Mouse (Mus musculus) left cerebral cortex, adult 2 months (tissue): Measurements from ENCODE around the gene Atp6v1f. TPM values are rescaled to one million over a fixed set of nuclear protein-coding genes. Genes with fewer than 3 reads are reported as not detected.

Experiments
- DNase-seq, 2 experiments: peaks; one replicate each; pipeline ENCODE4 v3.0.0; 2021 to 2022; ENCODE audit warnings: low spot score in 2 of 2, mixed read lengths in 1 of 2; ENCODE audit errors: extremely low spot score in 1 of 2
- H3K27ac ChIP-seq: fragments of 200-600 bp; 2 replicates; pipeline ENCODE4 v1.8.1; 2022
- H3K4me3 ChIP-seq: fragments of 200-600 bp; 2 replicates; pipeline ENCODE4 v1.8.1; 2022
- CTCF ChIP-seq: fragments of 200-600 bp; IDR thresholded peaks from 2 replicates; pipeline ENCODE4 v1.8.1; 2022; ENCODE audit warnings: antibody characterized with exemption, mild to moderate bottlenecking, moderate library complexity
- intact Hi-C: fragments of 180-260 bp; cut with DNase I; formaldehyde crosslinking; loops from one replicate; pipeline ENCODE4 v1.15.1; 2025
- total RNA-seq, 2 experiments: library from RNA; stranded (reverse); gene quantifications; 2 replicates each; pipeline ENCODE4 v1.2.3; 2021

Gene Atp6v1f
- total RNA-seq, 2 experiments from 2014 or later, result 242 to 247 TPM

DNA sequence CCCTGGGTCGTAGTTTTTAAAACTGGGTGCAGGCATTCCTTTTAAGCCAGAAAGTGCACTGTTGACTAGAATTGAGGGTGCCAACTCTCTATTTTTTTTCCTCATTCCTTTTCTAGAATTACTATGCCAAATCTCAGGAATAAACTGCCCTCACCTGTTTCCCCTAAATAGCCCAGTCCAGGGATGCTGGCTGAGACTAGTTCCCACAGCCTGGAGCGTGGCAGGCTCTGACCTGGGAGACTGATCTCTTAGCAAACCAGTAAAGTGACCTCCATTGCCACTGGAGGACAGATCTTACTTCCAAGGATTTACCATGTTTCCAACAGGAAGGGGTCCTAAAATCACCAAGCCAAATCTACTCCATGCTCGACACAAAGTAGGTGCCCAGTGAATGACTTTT lies 1.3 kb downstream of the Atp6v1f start:
- H3K4me3 ChIP-seq, result peak overlapping the region; percentile 92

GRCm38 (mm10) chr6:29471137-29471536 lies 3.6 kb downstream of the Atp6v1f start, which contains the start of gene Atp6v1fnb:
Gene Atp6v1fnb (plus strand): TSS chr6:29471437.
- intact Hi-C loops, result no loop called here
- DNase-seq, result no peak
- no peak within 1 kb of the TSS for H3K27ac ChIP-seq
- H3K4me3 ChIP-seq, result no peak within 1 kb of the TSS
- TF ChIP-seq CTCF, result no peak

More for the DNA sequence above, 1.3 kb downstream of the Atp6v1f start:
- TF ChIP-seq CTCF, result no peak
- intact Hi-C loops, result no loop called here
- H3K27ac ChIP-seq, result no peak overlapping the region
- DNase-seq, result no peak

DNA sequence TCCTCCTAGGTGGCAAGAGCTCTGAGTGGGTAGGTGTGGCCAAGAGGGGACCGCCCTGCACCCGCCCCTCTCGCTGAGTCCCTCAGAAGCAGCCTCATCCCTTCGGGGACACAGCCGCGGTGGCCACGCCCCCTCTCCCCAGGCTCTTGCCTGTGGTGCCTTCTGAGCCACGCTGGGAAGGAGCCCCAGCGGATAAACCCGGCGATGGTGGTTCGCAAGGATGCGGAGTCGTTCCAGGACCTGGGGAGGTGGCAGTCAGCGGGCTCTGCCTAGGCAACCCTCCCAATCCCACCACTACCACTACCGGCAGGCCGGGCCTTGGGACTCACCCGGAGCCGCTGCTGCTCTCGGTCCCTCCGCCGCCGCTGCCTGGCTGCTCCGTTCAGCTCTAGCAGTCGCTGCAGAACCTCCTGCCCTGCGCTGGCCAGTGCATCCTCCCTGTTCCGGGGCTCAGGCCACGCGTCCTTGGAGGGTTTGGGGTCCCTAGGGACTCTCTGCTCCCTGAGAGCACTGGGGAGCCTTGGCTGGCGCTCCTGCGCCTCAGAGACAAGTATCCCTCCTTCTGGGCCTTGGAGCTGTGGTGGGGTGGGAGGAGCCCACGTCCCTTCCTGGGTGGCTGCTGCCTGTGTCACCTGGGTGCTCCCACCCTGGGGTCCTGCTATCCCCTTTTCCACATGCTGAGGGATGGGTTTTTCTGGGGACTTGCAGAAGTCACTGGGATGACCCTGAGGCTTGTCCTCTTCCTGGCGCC lies 6.6 kb downstream of the Atp6v1f start:
- intact Hi-C loops, result no loop called here

DNA sequence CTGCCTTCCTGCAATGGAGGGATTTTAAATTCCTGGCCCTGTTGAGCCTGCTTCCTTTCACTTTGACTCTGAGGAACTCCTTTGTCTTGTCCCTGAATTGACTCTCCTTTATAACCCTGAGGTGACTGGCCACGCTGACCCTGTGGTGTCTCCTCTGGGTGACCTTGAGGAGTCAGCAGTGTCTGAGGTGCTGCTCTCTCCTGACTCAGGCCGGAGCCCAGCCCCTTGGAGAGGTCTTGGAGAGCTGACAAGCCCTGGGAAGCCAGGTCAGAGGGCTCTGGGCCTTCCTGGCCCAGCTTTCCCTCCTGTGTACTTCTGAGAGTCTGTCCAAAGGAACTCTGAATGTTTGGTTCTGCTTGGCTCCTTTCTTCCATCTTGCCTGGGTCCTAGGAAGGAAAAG lies 7.2 kb downstream of the Atp6v1f start:
- TF ChIP-seq CTCF, result no peak
- H3K27ac ChIP-seq, result no peak overlapping the region
- H3K4me3 ChIP-seq, result no peak overlapping the region; the same call in 1 of the 2 replicates
- intact Hi-C loops, result no loop called here
- no peak for DNase-seq

More for the DNA sequence above, 6.6 kb downstream of the Atp6v1f start:
- TF ChIP-seq CTCF, result no peak
- Histone ChIP-seq H3K4me3 (peak overlapping the region; percentile 53), H3K27ac (peak overlapping the region; percentile 55; the same call in 1 of the 2 replicates)
- peak; percentile 71 to 78 for DNase-seq

- Histone ChIP-seq H3K4me3 (no peak overlapping the region), H3K27ac (no peak overlapping the region)
- TF ChIP-seq CTCF, result no peak
- intact Hi-C loops, result no loop called here
- no peak for DNase-seq
Observed at GRCm38 (mm10) chr6:29482691-29483090, 15.2 kb downstream of the Atp6v1f start.

- peak; percentile 82 for TF ChIP-seq CTCF
- intact Hi-C loops, result no loop called here
- peak; percentile 32 to 62 for DNase-seq
- H3K27ac ChIP-seq, result no peak overlapping the region
- H3K4me3 ChIP-seq, result peak overlapping the region; percentile 38
Observed at GRCm38 (mm10) chr6:29484716-29485559, 17.4 kb downstream of the Atp6v1f start.

DNA sequence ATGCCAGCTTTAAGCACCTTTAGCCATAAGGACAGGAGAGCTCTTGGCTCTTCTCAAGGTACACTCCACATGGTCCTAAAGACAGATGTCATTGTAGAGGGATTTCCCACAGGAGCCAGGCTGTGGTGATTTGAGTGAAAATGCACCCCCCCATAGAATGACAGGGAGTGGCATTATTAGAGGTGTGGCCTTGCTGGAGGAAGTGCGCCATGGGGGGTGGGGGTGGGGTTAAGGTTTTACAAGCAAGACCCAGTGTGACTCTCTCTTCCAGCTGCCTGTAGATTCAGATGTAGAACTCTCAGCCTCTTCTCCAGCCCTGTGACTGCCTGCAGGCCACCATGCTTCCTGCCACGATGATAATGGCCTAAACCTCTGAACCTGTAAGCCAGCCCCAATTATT lies 18.4 kb downstream of the Atp6v1f start:
- intact Hi-C loops, result no loop called here
- no peak overlapping the region for H3K27ac ChIP-seq
- DNase-seq, result no peak
- H3K4me3 ChIP-seq, result no peak overlapping the region
- no peak for TF ChIP-seq CTCF

GRCm38 (mm10) chr6:29494101-29494500 lies 26.6 kb downstream of the Atp6v1f start:
- intact Hi-C loops, result no loop called here
- H3K27ac ChIP-seq, result no peak overlapping the region
- no peak for DNase-seq
- no peak overlapping the region for H3K4me3 ChIP-seq
- TF ChIP-seq CTCF, result no peak

GRCm38 (mm10) chr6:29496270-29496669 lies 28.8 kb downstream of the Atp6v1f start:
- no peak for DNase-seq
- Histone ChIP-seq H3K27ac (no peak overlapping the region), H3K4me3 (no peak overlapping the region)
- TF ChIP-seq CTCF, result no peak
- intact Hi-C loops, result no loop called here

DNA sequence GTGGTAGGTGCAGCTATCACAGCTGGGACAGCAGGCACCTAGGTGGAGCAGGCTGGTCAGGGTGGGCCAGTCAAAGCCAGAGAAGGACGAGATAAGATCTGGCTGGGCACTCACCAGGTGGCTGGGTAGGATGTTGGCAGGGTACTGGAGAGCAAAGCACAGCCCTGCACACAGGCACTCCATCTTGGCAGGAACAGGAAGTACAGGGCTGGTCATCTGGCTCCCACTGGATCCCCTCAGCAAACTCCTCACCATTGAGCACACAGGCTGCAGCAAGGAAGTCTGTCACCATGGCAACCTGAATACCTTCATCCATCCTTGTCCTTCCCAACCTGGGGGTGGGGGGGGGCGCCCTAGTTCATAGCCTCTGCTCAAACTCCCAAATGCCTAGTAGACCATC lies 30.3 kb downstream of the Atp6v1f start:
- TF ChIP-seq CTCF, result no peak
- intact Hi-C loops, result no loop called here
- no peak overlapping the region for H3K27ac ChIP-seq
- DNase-seq, result no peak
- no peak overlapping the region for H3K4me3 ChIP-seq

GRCm38 (mm10) chr6:29500177-29500576 lies 32.7 kb downstream of the Atp6v1f start:
- intact Hi-C loops, result no loop called here
- no peak for DNase-seq
- TF ChIP-seq CTCF, result no peak
- Histone ChIP-seq H3K4me3 (no peak overlapping the region), H3K27ac (no peak overlapping the region)

- Histone ChIP-seq H3K4me3 (no peak overlapping the region), H3K27ac (no peak overlapping the region)
- no peak for DNase-seq
- intact Hi-C loops, result no loop called here
- no peak for TF ChIP-seq CTCF
Observed at GRCm38 (mm10) chr6:29500810-29501209, 33.3 kb downstream of the Atp6v1f start.
